Mouse (Mus musculus): ENCODE measurements around the gene Auts2.
A peak's percentile ranks its signal among the peaks of the same experiment; 100 is the strongest.

Auts2 gene

DNA sequence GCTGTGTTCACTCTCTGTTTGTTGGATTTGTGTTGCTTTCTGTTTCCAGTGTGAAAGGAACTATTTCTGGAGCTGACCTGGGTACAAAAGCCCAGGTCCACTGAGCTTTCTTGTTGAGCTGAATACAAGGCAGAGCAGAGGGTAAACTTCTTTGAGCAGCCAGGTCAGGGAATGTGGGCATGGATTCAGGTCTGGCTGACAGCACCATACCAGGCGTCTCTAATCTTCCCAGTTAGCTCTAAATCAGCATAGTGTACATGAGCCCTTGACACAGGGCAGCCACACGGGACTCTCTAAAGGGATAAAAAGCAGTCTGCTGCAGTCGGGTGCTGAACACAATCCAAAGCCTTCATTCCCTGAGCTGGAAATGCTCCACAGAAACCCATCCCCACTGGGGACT, 444.7 kb downstream of the Auts2 start:
- DNase-seq (ENCODE audit: low spot score in 2 of 2) = no peak

GRCm38 (mm10) chr5:132092721-132093120, 450.4 kb downstream of the Auts2 start:
- DNase-seq (ENCODE audit: low spot score in 2 of 2) = no peak

GRCm38 (mm10) chr5:132089496-132090250, 453.5 kb downstream of the Auts2 start:
- no peak for DNase-seq (ENCODE audit: low spot score in 2 of 2)

- no peak for DNase-seq (ENCODE audit: low spot score in 2 of 2)
Measured at GRCm38 (mm10) chr5:132088585-132088984, 454.6 kb downstream of the Auts2 start.

- no peak for DNase-seq (ENCODE audit: low spot score in 2 of 2)
Measured at GRCm38 (mm10) chr5:132083753-132084326, 459.3 kb downstream of the Auts2 start.

- DNase-seq (ENCODE audit: low spot score in 2 of 2) = no peak
Measured at GRCm38 (mm10) chr5:132075942-132076341, 467.2 kb downstream of the Auts2 start.

GRCm38 (mm10) chr5:132074724-132075374, 468.3 kb downstream of the Auts2 start:
- DNase-seq (ENCODE audit: low spot score in 2 of 2) = peak; percentile 62 to 66

GRCm38 (mm10) chr5:132074360-132074723, 468.8 kb downstream of the Auts2 start:
- no peak for DNase-seq (ENCODE audit: low spot score in 2 of 2)

DNA sequence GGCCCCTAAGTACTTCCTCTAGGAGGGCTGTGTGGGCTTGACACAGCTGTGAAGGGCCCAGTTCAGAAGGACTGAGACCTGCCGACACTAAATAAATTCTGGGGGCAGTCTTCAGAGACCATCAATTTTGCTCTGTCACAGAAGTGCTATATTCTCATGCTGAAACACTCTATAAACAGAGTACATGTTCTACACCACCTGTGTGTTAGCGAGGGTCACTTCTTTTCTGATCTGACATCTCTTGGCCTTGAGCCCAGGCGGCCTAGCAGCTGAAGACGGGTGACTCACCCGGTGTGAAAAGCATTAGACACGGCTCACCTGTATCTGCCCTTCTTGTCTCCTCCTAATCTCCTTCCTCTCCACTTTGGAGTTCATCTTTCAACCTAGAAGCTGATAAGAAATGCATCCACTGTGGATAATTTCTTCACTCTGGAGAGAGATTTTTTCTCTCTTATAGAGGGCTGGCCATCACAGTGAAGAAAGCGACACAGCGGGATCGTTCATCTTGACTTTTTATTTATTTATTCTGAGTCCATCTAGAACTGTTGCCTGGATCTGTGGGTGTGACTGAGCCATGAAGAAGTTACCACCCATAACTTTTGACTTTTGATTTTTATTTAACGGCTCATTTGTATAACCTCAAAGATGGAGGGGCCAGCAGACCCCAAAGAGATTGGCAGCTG, 469.3 kb downstream of the Auts2 start:
- DNase-seq (ENCODE audit: low spot score in 2 of 2) = no peak

GRCm38 (mm10) chr5:132072356-132072755, 470.8 kb downstream of the Auts2 start:
- no peak for DNase-seq (ENCODE audit: low spot score in 2 of 2)

GRCm38 (mm10) chr5:132067750-132068739, 475.1 kb downstream of the Auts2 start:
- DNase-seq (ENCODE audit: low spot score in 2 of 2) = no peak

DNA sequence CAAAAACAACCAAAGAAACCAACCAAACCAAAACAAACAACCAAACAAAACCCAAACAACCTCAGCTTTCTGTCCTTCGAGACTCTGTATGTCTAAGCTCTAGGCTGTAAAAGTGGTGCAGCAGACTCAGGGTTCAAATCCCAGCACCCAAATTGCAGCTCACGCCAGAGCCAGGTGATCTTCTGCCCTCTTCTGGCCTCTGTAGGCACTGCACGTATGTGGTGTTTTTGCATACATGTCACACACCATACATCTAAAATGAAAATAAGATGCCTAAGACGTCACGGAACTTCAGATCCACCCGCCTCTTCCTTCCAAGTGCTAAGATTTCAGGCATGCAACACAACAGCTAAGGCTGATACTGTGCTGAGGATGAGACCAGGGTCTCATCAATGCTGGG, 483.0 kb downstream of the Auts2 start:
- no peak for DNase-seq (ENCODE audit: low spot score in 2 of 2)

- DNase-seq (ENCODE audit: low spot score in 2 of 2) = no peak
Measured at GRCm38 (mm10) chr5:132052637-132053036, 490.5 kb downstream of the Auts2 start.

DNA sequence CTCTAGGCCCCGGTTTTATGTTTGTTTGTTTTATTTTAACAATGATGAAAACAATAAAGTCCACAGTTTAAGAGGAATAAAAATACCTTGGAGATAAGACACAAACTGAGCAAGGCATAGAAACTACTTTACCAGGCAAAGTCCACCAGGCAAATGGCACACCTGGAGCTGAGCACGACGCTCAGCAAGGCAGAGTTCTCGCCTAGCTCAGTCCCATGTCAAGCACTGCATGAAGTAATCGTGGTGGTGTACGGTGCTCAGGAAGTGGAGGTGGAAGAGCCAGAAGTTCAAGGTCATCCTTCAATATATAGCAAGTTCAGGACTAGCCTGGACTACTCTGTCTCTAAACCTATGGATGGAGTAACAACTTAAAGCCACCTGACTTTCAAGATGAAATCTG, 503.6 kb downstream of the Auts2 start:
- DNase-seq (ENCODE audit: low spot score in 2 of 2) = no peak

GRCm38 (mm10) chr5:132033491-132034350, 509.4 kb downstream of the Auts2 start:
- no peak for DNase-seq (ENCODE audit: low spot score in 2 of 2)

DNA sequence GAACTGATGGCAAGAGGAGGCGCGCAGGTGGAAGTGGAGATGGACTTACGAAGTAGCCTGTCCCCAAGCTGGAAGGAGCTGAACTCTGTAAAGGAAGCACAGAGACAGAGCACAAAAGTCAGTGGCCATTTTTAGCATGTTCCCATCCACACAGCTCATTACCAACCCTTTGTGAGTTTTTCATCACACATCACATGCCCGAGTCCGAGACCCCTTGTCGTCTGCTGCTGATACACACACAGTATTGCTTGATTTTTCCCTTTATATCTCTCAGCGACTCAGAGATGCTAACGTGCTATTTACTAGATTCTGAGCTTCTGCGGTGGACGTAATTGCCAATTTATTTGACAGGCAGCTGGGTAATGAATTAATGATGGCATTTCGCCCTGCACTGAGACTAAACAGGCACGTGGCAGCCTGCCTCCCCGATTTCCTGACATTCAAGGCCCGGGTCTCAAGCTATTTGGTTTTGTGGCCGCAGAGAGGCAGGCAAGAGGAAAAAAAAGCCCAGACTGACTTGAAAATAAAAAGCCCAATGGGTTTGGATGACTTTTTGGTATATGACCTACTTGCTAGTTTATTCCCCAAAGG, 512.1 kb downstream of the Auts2 start:
- DNase-seq (ENCODE audit: low spot score in 2 of 2) = no peak

GRCm38 (mm10) chr5:132029638-132030037, 513.5 kb downstream of the Auts2 start:
- DNase-seq (ENCODE audit: low spot score in 2 of 2) = peak; percentile 69 to 72

DNA sequence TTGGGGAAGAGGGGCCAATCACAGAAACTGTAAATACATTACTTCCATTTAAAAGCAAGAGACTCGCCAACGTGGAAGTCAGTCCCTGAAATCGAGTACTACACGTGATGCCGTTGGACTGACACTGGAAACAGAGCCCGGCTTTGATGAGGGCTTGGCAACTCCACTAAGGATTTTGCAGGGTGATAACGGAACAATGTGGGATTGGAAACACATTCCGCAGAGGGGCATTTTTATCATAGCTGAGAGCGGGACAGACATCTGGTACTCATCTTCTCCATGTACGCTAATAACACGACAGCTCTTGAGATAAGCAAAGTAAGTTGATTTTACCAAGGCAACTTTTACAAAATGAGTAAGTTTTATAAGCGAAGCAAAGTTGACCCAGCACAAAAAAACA, 514.1 kb downstream of the Auts2 start:
- DNase-seq (ENCODE audit: low spot score in 2 of 2) = no peak

- DNase-seq (ENCODE audit: low spot score in 2 of 2) = no peak
Measured at GRCm38 (mm10) chr5:132027859-132028498, 515.2 kb downstream of the Auts2 start.

All from frontal cortex, postnatal 14 days (tissue).